Mouse (Mus musculus) thymus, postnatal 25 days (tissue): ENCODE results near the gene Fam171a2.
"Not testable (repeated sequence)": the region's sequence is repeated elsewhere in the genome, so short reads cannot be mapped to it uniquely, and the experiment has no call there.

Source experiments
- DNase-seq: peaks from one replicate; pipeline ENCODE4 v3.0.0; 2022

The Fam171a2 gene

DNA sequence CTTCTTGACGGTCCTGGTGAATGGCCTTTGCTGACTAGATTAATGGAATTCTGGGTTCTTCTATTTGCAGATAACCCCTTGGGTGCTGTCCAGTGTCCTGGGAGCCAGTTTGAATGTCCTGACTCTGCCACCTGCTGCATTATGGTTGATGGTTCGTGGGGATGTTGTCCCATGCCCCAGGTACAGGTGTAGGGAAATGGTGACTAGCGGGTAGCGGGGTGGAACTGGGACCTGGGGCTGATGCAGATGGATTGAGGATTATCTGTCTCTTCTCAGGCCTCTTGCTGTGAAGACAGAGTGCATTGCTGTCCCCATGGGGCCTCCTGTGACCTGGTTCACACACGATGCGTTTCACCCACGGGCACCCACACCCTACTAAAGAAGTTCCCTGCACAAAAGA lies 13.6 kb downstream of the Fam171a2 start:
- no peak for DNase-seq

DNA sequence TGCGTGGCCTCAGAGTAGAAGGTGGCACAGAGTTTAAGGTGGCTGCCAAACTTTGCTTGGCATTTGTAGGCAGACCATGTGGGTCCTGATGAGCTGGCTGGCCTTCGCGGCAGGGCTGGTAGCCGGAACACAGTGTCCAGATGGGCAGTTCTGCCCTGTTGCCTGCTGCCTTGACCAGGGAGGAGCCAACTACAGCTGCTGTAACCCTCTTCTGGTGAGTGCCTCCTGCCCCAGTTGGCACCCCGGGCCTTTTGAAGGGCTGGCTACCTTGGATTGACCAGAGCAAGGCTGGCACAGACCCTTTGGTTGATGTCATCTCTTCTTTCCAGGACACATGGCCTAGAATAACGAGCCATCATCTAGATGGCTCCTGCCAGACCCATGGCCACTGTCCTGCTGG lies 14.6 kb downstream of the Fam171a2 start:
- no peak for DNase-seq

DNA sequence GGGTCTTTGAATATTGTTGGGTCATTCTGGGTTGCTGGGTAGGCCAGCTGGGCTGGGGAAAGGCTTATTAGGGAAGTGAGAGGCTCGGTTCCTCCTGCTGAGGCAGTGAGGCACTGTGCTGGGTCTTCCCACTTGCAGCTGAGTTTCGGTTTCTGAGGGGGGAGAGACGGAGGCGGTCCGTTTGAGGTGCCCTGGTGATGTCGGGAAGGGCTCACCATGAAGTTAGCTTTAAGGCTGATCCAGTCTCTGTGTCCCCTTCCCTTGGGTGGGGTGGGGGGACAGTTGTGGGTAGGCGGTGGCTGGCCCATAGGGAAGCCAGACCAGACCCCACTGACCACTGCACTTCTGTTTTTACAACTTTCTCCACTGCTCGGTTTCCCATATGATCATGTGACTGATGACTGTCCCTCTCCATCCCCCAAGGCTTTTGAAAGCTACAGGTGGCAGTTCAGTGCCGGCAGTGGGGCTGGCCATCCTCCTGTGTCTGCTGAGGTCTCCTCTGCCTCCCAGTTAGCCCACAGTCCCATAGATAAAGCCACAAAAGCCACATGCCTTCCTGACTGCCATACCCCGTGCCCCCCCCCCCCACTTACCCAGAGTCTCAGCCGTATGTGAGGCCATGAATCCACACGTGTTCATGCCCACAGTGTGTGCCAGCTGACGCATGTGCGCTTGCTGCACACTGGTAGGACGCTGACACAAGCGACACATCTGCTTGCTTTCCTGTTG lies 15.2 kb downstream of the Fam171a2 start:
- DNase-seq = peak; percentile 29

DNA sequence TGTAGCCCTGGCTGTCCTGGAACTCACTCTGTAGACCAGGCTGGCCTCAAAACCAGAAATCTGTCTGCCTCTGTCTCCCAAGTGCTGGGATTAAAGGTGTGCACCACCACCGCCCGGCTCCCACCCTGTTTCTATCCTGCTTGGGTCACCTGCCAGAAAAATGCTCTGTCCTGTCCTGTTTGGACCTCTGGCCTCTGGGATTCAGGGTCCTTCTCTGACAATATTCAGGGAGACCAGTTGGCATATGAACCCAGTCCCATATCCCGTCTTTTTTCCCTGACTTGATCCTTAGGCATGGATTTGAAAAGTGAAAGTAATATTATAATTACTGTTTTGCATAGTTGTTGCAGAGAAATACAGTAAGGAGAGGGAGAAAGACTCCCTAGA lies 15.8 kb downstream of the Fam171a2 start:
- no peak for DNase-seq

DNA sequence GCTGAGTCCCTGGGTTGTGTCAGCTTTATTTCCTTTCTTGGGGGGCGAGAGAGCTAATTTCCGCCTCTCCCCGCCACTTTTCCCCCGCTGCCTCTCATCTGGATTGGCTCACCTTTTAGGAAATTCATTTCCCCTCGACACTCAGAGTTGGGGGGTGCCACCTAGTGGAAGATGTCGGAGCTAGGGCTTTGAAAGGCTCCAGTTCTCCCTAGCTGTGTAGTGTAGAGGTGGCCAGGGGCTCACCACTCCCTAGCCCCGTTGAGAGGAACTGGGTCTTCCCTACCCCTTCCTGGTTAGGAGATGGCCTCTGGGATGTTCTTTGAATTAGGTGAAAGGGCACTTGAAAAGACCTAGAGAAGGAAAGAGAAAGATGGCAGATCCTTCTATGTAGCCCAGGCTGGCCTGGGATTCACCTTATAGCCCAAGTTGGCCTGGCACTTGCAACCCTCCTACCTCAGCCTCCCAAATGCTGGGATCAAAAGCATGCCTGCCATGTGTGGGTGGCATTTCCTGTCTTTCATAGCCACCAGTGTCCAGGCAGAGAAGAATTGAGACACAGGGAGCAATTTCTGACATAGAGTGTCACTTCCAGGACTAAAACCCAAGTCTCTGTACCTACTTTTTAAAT lies 16.4 kb downstream of the Fam171a2 start:
- DNase-seq = peak; percentile 84

DNA sequence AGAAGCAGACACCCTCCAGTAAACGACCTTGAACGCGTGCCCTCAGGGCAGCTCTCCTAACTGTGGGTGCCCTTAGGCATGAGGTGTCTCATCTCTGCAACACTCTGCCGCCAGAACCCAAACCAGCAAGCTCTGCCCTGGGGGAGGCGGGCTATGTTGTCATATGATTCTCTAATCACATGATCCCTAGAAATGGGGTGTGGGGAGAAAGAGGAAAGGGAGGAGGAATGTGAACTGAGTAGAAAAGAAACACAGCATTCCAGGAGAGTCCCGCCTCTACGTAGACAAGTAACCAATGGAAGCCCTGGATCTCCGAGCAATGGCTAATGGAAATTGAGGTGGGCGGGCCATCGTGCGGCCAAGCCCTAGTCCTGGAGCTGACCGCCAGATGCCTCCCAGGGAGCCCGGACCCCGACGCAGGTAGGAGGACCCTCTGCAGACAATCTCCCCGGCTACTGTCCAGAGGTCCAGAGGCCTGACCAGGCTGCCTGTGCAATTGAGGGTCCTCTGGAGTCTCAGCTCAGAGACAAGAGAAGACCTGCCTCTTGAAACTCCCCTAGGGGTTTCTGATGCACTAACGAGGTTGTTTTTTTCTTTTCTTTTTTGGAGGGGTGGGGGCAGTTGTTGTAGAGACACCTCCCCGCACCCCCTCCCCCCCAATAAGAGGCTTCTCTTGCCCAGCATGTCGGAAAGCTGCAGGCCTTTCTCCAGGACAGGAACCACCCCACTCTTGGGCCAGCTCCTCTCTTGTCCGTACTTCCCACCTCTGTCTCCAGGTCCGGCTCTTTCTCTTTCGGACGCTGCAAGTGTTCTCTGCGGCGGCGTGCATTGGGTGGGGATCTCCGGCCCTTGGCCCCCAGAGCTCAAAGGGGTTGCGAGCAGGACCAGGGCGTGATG lies 17.1 kb downstream of the Fam171a2 start, which contains the start of gene Grn:
Gene Grn (plus strand): TSS at position 195 of the 897 bp plus-strand sequence.
- peak; percentile 61 for DNase-seq

DNA sequence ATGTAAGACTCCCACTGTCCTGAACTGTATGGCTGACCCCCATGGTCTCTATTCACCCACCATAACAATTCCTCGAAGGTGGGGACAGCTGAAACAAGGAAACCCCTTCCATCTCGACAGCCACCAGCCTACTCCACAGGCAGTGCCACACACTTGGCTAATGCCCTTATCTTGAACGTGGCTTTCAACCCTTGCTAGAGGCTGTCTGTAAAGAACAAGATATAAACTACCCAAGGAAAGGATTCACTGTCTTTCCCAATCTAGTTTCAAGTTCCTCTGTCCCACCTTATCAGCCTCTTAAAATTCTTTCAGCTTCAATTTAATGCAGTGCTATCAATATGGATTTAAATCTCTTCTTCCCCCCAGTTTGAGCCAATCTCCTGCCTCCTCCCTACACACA lies 17.9 kb downstream of the Fam171a2 start:
- no peak for DNase-seq

DNA sequence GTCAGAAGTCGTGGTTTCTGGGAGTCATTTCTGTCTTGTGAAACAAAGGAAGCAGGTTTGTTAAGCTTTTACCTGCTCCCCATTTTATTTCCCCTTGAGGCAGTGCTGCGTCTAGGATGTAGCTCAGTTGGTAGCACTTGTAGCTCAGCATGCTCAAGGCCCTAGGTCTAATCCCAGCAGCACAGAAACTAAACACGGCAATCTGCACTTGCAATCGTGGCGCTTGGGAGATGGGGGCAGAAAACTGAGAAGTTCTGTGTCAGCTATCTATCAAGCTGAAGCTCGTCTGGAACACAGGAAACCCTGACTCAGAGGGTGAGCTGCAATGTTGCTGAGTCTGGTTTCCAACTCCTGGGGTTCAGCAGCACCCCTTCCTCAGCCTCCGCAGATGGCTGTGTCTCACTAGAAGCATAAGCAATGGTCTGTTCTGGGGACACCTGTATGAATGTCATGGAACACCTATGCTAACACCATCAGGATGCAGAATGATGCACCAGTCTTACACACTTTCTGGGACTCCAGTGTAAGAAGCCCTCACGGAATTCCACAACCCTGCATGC lies 18.4 kb downstream of the Fam171a2 start:
- DNase-seq = no peak

DNA sequence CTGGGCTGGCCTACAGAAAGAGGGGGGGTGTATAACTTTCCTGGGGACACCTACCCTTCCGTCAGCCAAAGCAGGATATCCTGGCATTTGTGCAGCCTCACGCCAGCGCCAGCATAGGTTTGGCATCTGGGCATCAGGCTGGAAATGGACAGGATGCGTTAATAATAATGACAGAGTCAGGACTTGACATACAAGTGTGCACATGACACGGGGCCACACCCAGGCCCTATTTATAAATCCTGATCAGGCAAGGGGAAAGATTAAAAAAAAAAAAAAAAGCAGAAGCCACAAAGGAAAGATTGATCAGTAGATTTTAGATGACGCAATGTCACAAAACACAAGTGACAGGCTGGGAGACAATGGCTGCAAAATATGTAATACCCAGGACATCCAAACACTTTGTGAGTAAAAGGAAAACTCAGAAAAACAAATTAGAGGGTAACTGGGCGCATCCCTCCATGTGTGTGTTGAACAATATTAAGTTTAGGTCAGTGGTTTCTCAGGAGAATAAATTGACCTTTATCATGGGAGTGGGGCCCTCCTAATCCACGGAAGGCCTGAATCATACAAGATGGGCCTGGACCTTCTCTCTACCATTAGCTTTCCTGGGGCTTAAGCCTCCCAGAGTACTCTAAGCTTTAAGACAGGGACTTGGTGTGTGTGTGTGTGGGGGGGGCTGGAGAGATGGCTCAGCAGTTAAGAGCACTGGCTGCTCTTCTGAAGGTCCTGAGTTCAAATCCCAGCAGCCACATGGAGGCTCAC lies 21.7 kb downstream of the Fam171a2 start:
- DNase-seq = no peak

DNA sequence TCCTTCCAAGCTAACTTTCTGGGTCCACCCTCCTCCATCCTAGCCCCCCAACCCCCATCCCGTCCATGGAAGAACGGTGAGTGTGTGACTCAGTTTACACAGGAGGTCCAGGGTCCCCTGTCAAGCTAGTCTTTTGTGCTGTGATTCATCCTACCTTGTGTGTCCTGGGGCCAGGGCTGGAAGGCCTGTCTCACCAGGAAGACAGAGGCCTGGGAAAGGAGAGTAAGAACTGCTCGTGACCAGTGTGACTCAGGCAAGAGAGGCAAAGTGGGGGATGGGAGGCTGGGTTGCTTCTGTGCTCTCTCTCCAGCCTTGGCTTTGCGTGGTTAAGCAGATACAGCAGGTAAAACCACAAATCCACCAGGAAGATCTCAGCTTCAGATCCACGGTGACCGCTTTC lies 22.8 kb downstream of the Fam171a2 start:
- no peak for DNase-seq

DNA sequence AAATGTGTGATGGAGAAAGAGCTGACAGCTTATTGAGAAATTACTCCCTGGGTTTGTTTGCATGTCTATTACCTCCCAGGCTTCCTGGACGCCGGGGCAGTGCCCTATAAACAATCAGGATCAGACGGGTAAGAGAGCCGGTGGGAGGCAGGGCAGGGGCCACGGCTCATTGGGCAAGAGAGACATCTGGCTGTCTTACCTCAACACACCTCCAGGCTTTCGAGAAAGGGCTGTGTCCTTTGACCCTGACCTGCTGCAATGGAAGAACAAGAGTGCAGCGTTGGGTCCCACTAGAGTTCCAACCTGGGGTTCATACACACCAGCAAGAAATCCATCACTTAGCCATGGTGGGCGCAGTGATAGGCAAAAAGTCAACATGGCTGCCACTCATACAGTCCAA lies 25.9 kb downstream of the Fam171a2 start:
- DNase-seq = no peak

DNA sequence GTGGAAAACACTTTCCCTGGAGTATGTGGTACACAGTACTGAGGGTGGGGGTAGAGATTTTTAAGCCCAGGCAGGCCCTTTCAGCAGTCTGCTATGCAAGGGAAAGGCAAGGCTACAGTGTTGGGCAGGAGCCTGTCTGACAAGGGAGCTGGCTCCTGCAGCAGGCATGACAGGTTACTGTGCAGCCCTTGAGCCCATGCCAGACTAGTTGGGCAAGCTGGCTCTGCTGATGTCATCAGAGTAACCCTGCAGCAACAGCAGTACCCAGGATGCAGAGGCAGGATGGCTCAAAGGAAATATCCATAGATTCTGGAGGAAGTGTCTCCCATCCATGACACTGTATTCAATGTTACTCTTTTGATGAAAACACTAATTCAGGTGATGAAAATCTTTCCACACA lies 28.6 kb downstream of the Fam171a2 start:
- no peak for DNase-seq

DNA sequence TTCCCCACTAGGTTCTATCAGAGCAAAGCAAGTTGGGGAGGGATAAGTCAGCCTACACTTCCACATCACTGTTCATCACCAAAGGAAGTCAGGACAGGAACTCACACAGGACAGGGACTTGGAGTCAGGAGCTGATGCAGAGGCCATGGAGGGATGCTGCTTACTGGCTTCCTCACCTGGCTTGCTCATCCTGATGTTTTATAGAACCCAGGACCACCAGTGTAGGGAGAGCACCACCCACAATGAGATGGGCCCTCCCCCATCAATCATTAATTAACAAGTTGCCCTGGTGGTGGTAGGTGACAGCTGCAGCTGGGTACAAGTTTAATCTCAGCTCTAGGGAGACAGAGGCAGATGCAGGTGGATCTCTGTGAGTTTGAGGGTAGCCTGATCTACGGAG lies 30.3 kb downstream of the Fam171a2 start:
- DNase-seq = no peak

DNA sequence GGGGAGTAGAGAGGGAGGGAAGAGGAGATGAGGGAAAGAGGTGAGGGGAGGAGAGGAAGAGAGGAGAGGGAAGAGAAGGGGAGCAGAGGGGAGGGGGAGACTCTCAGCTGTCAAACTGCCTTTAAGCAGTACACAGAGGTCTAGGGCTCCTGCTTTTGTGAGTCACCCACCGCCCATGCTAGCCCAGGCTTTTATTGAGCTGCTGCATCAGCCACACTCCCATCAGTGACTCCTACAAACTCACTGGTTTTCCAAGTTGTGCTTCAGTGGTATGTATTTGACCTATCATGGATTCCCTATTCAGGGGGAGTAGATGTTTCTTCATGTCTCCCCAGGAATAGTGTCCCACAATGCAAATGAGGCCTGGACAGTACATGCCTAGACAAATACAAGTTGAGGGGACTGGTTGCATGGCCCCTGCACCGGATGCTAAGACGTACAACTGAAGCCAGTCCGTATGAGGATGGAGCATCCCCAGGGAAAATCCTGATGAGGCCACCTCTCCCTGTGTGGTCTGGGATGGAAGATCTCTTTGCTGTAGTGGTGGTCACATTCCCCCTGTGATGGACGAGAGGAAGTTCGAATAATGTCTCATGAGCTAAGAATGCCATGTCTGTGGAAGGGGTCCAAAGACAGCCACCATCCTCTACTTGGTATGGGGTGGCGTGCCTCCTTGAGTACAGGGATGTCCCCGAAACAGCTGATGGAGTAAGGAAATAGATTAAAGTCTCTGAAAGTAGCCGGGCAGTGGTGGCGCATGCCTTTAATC lies 32.3 kb downstream of the Fam171a2 start:
- no peak for DNase-seq

DNA sequence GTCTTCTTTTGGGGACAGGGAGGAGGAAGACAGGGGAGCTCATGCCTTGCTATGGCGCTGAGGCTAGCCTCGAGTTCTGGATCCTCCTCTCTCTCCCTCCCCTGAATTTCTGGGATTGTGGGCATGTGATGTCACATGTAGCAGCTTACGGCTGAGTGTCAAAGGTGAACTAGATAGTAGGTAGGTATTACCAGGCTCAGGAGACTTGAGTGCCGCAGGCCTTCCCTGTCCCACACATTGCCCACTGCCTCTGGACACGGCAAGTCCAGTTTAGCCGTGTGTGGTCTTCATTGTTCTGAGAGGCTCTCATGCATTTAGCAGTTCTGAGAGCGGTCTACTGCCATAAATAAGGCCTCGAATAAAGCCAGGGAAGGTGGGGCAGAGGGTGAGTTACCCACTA lies 34.4 kb downstream of the Fam171a2 start:
- no peak for DNase-seq

DNA sequence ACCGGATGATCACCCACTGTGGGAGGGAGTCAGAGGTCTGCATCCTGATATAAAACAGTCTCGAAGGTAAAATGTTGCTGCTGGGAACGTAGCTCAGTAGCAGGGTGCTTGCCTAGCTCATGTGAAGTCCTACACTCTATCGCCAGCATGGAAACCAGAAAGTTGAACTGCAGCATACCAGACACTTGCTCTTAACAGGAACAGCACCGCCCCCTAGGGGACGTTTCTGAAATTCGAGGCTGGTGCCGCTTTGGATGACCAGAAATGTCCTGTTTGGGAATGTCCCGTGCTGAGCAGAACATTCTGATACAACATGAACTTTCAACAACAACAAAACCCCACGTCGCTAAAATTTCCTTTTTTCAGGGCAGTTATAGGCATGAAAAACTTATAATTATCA lies 35.8 kb downstream of the Fam171a2 start:
- DNase-seq = peak; percentile 84

DNA sequence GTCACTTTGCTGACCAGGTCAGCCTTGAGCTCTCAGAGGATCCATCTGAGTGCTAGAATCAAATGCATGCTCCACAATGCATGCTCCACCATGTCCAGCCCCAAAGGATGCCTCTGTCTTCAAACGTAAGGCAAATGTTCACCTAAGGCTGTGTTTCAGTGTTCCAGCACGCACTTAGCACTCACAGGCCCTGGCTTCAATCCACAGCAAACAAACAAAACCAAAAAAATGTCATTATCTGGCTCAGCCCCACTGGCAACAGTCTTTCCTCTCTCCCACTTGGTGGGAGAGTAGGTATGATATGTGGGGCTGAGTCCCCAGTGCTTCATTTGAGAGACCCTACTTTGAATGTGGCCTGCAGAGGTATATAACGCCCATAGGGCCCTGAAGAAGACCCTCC lies 36.4 kb downstream of the Fam171a2 start:
- DNase-seq = no peak

DNA sequence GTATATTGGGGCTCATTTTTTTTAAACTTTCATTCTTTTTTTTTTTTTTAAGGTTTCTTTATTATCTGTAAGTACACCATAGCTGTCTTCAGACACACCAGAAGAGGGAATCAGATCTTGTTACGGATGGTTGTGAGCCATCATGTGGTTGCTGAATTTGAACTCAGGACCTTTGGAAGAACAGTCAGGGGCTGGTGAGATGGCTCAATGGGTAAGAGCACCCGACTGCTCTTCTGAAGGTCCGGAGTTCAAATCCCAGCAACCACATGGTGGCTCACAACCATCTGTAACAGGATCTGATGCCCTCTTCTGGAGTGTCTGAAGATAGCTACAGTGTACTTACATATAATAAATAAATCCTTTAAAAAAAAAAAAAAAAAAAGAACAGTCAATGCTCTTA lies 37.1 kb downstream of the Fam171a2 start:
- not testable (repeated sequence) for DNase-seq

DNA sequence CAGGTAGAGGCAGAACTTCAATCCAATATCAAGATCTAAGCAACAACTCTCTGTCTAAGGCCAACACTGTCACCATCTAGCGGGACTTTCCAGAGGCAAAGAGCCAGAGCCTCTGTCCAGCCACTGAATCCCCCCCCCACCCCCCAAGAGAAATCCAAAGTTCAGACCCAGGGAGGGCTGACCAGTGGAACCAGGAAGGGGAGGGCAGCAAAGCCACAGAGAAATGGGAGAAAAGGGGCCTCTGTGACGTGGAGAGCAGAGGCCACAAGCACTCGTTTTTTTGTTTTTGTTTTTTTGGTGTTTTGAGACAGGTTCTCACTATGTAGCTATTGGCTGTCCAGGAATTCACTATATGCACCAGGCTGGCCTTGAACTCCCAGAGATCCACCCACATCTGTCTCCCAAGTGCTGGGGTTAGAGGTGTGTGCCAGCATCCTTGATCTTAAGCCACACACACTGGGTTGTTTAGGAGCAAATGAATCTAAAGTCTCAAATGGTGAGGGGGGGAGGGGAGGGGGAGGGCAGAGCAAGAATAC lies 37.6 kb downstream of the Fam171a2 start:
- DNase-seq = no peak

DNA sequence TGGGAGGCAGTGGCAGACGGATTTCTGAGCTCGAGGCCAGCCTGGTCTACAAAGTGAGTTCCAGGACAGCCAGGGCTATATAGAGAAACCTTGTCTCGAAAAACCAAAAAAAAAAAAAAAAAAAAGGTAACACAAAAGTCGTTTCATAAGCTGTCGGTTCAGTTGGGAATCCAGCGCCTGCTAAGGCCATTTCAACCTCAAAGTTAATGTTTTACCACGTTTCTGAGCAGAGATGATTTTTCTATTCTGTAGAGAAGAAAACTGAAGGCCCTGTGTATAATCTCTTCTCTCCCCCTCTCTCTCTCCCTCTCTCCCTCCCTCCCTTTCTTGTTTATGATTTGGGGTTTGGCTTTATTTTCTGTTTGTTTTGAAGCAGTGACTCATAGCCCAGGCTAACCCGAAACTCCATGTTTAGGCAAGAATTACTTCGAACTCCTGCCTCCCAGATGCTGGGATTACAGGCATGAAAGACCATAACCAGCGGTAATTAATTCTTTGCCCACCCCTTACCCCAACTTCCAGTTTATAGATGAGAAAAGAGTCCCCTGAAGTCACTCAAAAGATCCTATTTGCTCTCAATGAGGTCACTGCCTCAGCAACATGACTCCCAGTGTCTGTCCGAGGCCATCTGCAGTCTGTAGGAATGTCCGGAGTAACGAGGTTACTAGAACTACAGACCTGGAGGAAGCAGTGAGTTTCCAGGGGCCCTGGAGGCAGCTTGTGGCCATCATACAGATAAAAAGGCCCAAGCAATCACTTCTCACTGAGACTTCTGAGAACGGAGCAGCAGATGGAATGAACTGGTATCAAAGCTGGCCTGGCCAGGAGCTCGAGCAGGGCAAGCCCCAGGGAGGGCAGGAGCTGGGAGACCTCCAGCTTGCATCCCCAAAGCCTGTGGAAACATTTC lies 38.3 kb downstream of the Fam171a2 start:
- no peak for DNase-seq
